Mouse (Mus musculus): ENCODE measurements at regions not wholly inside any gene's neighbourhood (a gene's known extent, or its start where the extent isn't known, plus 50 kb on each side); places are given as distances from the start of the nearest gene placed in this dataset.

- no peak for TF ChIP-seq CTCF (IDR thresholded peaks at IDR 0.05; ENCODE audit: insufficient read depth, low read depth, low read length)
- TF ChIP-seq POLR2A (IDR thresholded peaks at IDR 0.05; ENCODE audit: insufficient read depth, low read depth, low read length), result no peak
Observed at GRCm38 (mm10) chr14:76821892-76822291, 214.7 kb upstream of the Ccdc122 start.

Measured in olfactory bulb, adult 2 months (tissue).